Mouse (Mus musculus): Measurements from ENCODE around the gene Dnase1l1. TPM values are rescaled to one million over a fixed set of nuclear protein-coding genes. Genes with fewer than 3 reads are reported as not detected.

Gene Dnase1l1
- polyA plus RNA-seq, 1 experiment from 2014 or later: 15.3 TPM

GRCm38 (mm10) chrX:74249615-74250014, 32.5 kb downstream of the Dnase1l1 start, which contains the start of gene Flna:
TSS of gene Flna (minus strand) at chrX:74249820.
- Histone ChIP-seq H3K4me3 (ENCODE audit: low read depth, low read length) (peak within 1 kb of the TSS; percentile 46), H3K4me1 (replicated peaks; ENCODE audit: control insufficient read depth, insufficient read depth, low read length) (no peaks in the 10 kb centered on the region), H3K9me3 (ENCODE audit: control insufficient read depth, low read length) (no peaks in the 10 kb centered on the region), H3K27me3 (replicated peaks; ENCODE audit: control insufficient read depth, insufficient read depth, low read length) (no peaks in the 10 kb centered on the region), H3K9ac (ENCODE audit: low read depth, low read length) (peak within 1 kb of the TSS; percentile 57), H3K4me2 (peak within 1 kb of the TSS; percentile 72), H3K27ac (ENCODE audit: low read depth, low read length) (peak within 1 kb of the TSS; percentile 34; the same call in 1 of the 2 replicates), H3K36me3 (ENCODE audit: control insufficient read depth, insufficient read depth, low read length) (no peaks in the 10 kb centered on the region)
- 14% methylated on average over 37 of the region's 38 CpGs for WGBS
- no peak for ATAC-seq (replicated peaks; ENCODE audit: low FRiP score)
- peak; percentile 54 for DNase-seq (ENCODE audit: low spot score)

GRCm38 (mm10) chrX:74248651-74249050, 33.5 kb downstream of the Dnase1l1 start:
- no peaks in the 10 kb centered on the region for H3K36me3 ChIP-seq (ENCODE audit: control insufficient read depth, insufficient read depth, low read length)
- no peak for ATAC-seq (replicated peaks; ENCODE audit: low FRiP score)
- H3K27me3 ChIP-seq (replicated peaks; ENCODE audit: control insufficient read depth, insufficient read depth, low read length): no peaks in the 10 kb centered on the region
- H3K27ac ChIP-seq (ENCODE audit: low read depth, low read length): no peak overlapping the region
- WGBS: 10% methylated on average over 3 of the region's 3 CpGs
- H3K4me3 ChIP-seq (ENCODE audit: low read depth, low read length): peak overlapping the region; percentile 12; the same call in 1 of the 2 replicates
- no peak overlapping the region for H3K9ac ChIP-seq (ENCODE audit: low read depth, low read length)
- H3K4me2 ChIP-seq: peak overlapping the region; percentile 72
- H3K9me3 ChIP-seq (ENCODE audit: control insufficient read depth, low read length): no peaks in the 10 kb centered on the region
- DNase-seq (ENCODE audit: low spot score): peak; percentile 47
- H3K4me1 ChIP-seq (replicated peaks; ENCODE audit: control insufficient read depth, insufficient read depth, low read length): peaks cover 1% of the 10 kb centered on the region; the same call in 1 of the 2 replicates

DNA sequence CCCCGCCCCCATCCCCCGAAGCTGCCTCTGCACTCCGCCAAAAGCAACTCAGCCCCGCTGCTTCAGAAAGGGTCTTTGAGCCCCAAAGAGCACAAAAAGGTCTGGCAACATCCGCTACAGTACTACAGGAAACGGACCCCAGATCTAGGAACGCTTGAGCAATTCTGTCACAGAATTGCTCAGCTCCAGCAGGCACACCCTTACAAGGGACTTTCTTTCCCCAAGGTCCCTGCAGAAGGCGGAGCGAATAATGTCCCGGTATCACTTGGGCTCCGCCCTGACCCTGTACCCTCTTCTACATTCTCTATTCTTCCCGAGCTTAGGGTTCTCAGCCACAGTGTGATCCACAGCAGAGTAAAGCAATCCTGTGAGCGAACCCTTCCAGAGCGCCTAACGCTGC, 35.4 kb downstream of the Dnase1l1 start:
- H3K9me3 ChIP-seq (ENCODE audit: control insufficient read depth, low read length): no peaks in the 10 kb centered on the region
- 0 out of 2 replicates have a peak, but pooled peaks cover 2% of the 10 kb centered on the region for H3K36me3 ChIP-seq (ENCODE audit: control insufficient read depth, insufficient read depth, low read length)
- ATAC-seq (replicated peaks; ENCODE audit: low FRiP score) (peak; percentile 37), DNase-seq (ENCODE audit: low spot score) (no peak)
- 13% methylated on average over 15 of the region's 15 CpGs for WGBS
- H3K27ac ChIP-seq (ENCODE audit: low read depth, low read length): peak overlapping the region; percentile 38; the same call in 1 of the 2 replicates
- H3K4me3 ChIP-seq (ENCODE audit: low read depth, low read length): peak overlapping the region; percentile 60
- H3K9ac ChIP-seq (ENCODE audit: low read depth, low read length): peak overlapping the region; percentile 38
- peaks cover 5% of the 10 kb centered on the region; the same call in 1 of the 2 replicates for H3K4me1 ChIP-seq (replicated peaks; ENCODE audit: control insufficient read depth, insufficient read depth, low read length)
- H3K27me3 ChIP-seq (replicated peaks; ENCODE audit: control insufficient read depth, insufficient read depth, low read length): no peaks in the 10 kb centered on the region
- H3K4me2 ChIP-seq: peak overlapping the region; percentile 66

DNA sequence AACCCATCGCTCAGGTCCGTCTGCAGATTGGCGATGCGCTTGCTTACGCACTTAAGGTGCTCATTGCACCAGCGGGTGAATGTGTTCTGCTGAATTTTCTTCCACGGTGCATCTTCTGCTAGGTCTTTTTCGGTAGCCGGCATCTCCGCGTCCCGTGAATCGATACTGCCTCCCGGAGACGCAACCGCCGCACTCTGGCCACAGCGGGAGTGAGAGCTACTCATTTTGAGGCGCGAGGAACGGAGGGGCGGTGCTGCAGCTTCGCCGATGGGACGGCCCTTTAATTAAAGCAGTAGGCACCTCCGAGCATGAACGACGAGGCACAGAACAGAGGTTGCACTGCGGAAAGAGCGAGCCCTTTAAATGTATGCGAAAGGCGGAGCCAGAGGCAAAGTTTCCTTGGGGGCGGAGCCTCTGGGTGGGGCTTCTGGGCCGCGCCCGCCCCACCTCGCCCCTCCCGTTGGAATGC, 35.9 kb downstream of the Dnase1l1 start:
- peak overlapping the region; percentile 69 for H3K9ac ChIP-seq (ENCODE audit: low read depth, low read length)
- H3K9me3 ChIP-seq (ENCODE audit: control insufficient read depth, low read length): no peaks in the 10 kb centered on the region
- H3K27me3 ChIP-seq (replicated peaks; ENCODE audit: control insufficient read depth, insufficient read depth, low read length): no peaks in the 10 kb centered on the region
- H3K27ac ChIP-seq (ENCODE audit: low read depth, low read length): peak overlapping the region; percentile 78
- 15% methylated on average over 38 of the region's 38 CpGs for WGBS
- peaks cover 4% of the 10 kb centered on the region for H3K36me3 ChIP-seq (ENCODE audit: control insufficient read depth, insufficient read depth, low read length)
- H3K4me2 ChIP-seq: peak overlapping the region; percentile 66
- DNase-seq (ENCODE audit: low spot score) (peak; percentile 67), ATAC-seq (replicated peaks; ENCODE audit: low FRiP score) (peak; percentile 85)
- H3K4me3 ChIP-seq (ENCODE audit: low read depth, low read length): peak overlapping the region; percentile 60
- H3K4me1 ChIP-seq (replicated peaks; ENCODE audit: control insufficient read depth, insufficient read depth, low read length): peaks cover 5% of the 10 kb centered on the region; the same call in 1 of the 2 replicates

- H3K4me2 ChIP-seq: peak overlapping the region; percentile 66
- WGBS: 18% methylated on average over 21 of the region's 21 CpGs
- H3K4me3 ChIP-seq (ENCODE audit: low read depth, low read length): peak overlapping the region; percentile 60
- H3K9ac ChIP-seq (ENCODE audit: low read depth, low read length): peak overlapping the region; percentile 69
- peak overlapping the region; percentile 78 for H3K27ac ChIP-seq (ENCODE audit: low read depth, low read length)
- DNase-seq (ENCODE audit: low spot score) (peak; percentile 67), ATAC-seq (replicated peaks; ENCODE audit: low FRiP score) (peak; percentile 56)
- no peaks in the 10 kb centered on the region for H3K9me3 ChIP-seq (ENCODE audit: control insufficient read depth, low read length)
- H3K4me1 ChIP-seq (replicated peaks; ENCODE audit: control insufficient read depth, insufficient read depth, low read length): peaks cover 5% of the 10 kb centered on the region; the same call in 1 of the 2 replicates
- H3K36me3 ChIP-seq (ENCODE audit: control insufficient read depth, insufficient read depth, low read length): peaks cover 7% of the 10 kb centered on the region
- no peaks in the 10 kb centered on the region for H3K27me3 ChIP-seq (replicated peaks; ENCODE audit: control insufficient read depth, insufficient read depth, low read length)
Measured at GRCm38 (mm10) chrX:74245687-74246086, 36.5 kb downstream of the Dnase1l1 start.

- DNase-seq (ENCODE audit: low spot score): no peak
- Histone ChIP-seq H3K4me3 (ENCODE audit: low read depth, low read length) (peak overlapping the region; percentile 60), H3K9ac (ENCODE audit: low read depth, low read length) (peak overlapping the region; percentile 69), H3K4me2 (peak overlapping the region; percentile 66), H3K4me1 (replicated peaks; ENCODE audit: control insufficient read depth, insufficient read depth, low read length) (peaks cover 5% of the 10 kb centered on the region; the same call in 1 of the 2 replicates), H3K9me3 (ENCODE audit: control insufficient read depth, low read length) (no peaks in the 10 kb centered on the region), H3K27me3 (replicated peaks; ENCODE audit: control insufficient read depth, insufficient read depth, low read length) (no peaks in the 10 kb centered on the region), H3K27ac (ENCODE audit: low read depth, low read length) (peak overlapping the region; percentile 78), H3K36me3 (ENCODE audit: control insufficient read depth, insufficient read depth, low read length) (peaks cover 7% of the 10 kb centered on the region)
- ATAC-seq (replicated peaks; ENCODE audit: low FRiP score): no peak
- 32% methylated on average over 1 of the region's 1 CpGs for WGBS
Measured at GRCm38 (mm10) chrX:74245107-74245506, 37.0 kb downstream of the Dnase1l1 start.

DNA sequence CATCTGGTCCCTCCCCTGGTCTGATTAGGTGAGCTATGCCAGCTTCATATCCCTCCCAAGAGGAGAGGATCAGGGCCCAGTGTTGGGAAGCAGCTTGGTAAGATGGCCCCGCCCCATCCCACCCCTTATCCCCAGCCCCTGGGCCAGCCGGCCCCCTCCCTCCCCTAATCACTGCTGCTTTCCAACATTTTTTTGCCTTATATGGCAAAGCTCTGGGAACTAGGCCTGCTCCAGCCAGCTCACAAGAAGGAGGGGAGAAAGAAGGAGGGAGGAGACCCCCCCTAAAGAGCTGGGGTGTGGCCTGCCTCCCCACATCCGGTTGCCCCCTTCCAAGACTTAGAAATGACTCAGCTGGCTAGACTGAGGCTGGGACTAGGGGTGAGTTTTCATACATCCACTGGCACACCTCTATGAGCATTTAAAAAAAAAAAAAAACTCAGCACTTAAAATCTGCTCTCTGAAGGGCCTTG, 37.5 kb downstream of the Dnase1l1 start:
- no peak for ATAC-seq (replicated peaks; ENCODE audit: low FRiP score)
- peak overlapping the region; percentile 69; the same call in 1 of the 2 replicates for H3K9ac ChIP-seq (ENCODE audit: low read depth, low read length)
- H3K4me2 ChIP-seq: peak overlapping the region; percentile 66
- WGBS: 24% methylated on average over 3 of the region's 3 CpGs
- peaks cover 5% of the 10 kb centered on the region; the same call in 1 of the 2 replicates for H3K4me1 ChIP-seq (replicated peaks; ENCODE audit: control insufficient read depth, insufficient read depth, low read length)
- H3K4me3 ChIP-seq (ENCODE audit: low read depth, low read length): peak overlapping the region; percentile 60
- H3K27me3 ChIP-seq (replicated peaks; ENCODE audit: control insufficient read depth, insufficient read depth, low read length): no peaks in the 10 kb centered on the region
- DNase-seq (ENCODE audit: low spot score): no peak
- H3K27ac ChIP-seq (ENCODE audit: low read depth, low read length): peak overlapping the region; percentile 78; the same call in 1 of the 2 replicates
- peaks cover 9% of the 10 kb centered on the region for H3K36me3 ChIP-seq (ENCODE audit: control insufficient read depth, insufficient read depth, low read length)
- no peaks in the 10 kb centered on the region for H3K9me3 ChIP-seq (ENCODE audit: control insufficient read depth, low read length)

DNA sequence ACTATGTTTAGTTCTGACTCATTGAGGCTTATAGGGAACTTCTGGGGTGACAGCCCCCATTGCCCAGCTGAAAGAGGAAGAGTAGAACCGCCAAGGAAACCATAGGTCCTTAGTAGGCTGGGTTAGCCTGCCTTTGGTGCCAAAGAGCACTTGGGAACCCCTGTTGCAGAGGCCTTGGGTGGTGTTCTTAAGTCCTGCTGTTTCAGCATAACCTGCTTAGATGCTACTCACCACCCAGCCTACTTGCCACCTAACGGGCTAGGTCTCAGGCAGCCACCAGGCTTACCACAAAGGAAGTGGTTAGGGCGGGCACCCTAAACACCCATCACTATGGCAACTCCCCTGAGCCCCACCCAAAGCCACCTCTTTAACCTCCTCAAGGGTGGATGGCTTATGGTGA, 38.3 kb downstream of the Dnase1l1 start:
- H3K9ac ChIP-seq (ENCODE audit: low read depth, low read length): peak overlapping the region; percentile 30; the same call in 1 of the 2 replicates
- H3K27ac ChIP-seq (ENCODE audit: low read depth, low read length): no peak overlapping the region
- ATAC-seq (replicated peaks; ENCODE audit: low FRiP score) (peak; percentile 70), DNase-seq (ENCODE audit: low spot score) (no peak)
- 40% methylated on average over 3 of the region's 3 CpGs for WGBS
- no peaks in the 10 kb centered on the region for H3K27me3 ChIP-seq (replicated peaks; ENCODE audit: control insufficient read depth, insufficient read depth, low read length)
- H3K4me3 ChIP-seq (ENCODE audit: low read depth, low read length): peak overlapping the region; percentile 60
- no peaks in the 10 kb centered on the region for H3K9me3 ChIP-seq (ENCODE audit: control insufficient read depth, low read length)
- peaks cover 9% of the 10 kb centered on the region for H3K36me3 ChIP-seq (ENCODE audit: control insufficient read depth, insufficient read depth, low read length)
- peaks cover 5% of the 10 kb centered on the region; the same call in 1 of the 2 replicates for H3K4me1 ChIP-seq (replicated peaks; ENCODE audit: control insufficient read depth, insufficient read depth, low read length)
- H3K4me2 ChIP-seq: peak overlapping the region; percentile 66

Measured in liver, embryonic 11.5 days (tissue).